Mouse (Mus musculus) cerebellum, adult 9-11 months (tissue): Measurements from ENCODE around the gene Brsk1.

ENCODE experiments used
- DNase-seq: peaks from one replicate; pipeline ENCODE4 v3.0.0; 2022

Gene Brsk1

GRCm38 (mm10) chr7:4670655-4671255 is 19.6 kb upstream of the Brsk1 start:
- no peak for DNase-seq

- DNase-seq = no peak
Measured at GRCm38 (mm10) chr7:4671956-4672355, 18.4 kb upstream of the Brsk1 start.

- no peak for DNase-seq
Measured at GRCm38 (mm10) chr7:4674114-4674731, 16.2 kb upstream of the Brsk1 start.

DNA sequence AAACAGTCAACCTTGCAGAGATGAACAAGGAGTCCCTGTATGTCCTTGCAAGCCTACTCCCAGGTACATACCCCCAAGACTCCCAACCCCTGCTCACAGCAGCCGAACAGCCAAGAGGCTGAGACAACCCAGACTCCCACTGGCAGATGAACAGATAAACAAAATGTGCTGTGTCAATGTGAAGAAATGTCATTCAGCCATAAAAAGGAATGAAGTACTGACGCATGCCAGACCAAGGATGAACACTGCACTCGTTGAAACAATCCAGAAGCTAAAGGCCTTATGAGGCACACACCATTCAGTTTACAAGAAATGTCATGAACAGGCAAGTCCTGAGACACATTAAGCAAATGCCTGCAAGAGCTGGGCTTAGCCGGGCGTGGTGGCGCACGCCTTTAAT is 15.2 kb upstream of the Brsk1 start:
- DNase-seq = no peak

GRCm38 (mm10) chr7:4683307-4683706 is 7.1 kb upstream of the Brsk1 start:
- DNase-seq = no peak

GRCm38 (mm10) chr7:4684203-4684602 is 6.2 kb upstream of the Brsk1 start:
- no peak for DNase-seq

DNA sequence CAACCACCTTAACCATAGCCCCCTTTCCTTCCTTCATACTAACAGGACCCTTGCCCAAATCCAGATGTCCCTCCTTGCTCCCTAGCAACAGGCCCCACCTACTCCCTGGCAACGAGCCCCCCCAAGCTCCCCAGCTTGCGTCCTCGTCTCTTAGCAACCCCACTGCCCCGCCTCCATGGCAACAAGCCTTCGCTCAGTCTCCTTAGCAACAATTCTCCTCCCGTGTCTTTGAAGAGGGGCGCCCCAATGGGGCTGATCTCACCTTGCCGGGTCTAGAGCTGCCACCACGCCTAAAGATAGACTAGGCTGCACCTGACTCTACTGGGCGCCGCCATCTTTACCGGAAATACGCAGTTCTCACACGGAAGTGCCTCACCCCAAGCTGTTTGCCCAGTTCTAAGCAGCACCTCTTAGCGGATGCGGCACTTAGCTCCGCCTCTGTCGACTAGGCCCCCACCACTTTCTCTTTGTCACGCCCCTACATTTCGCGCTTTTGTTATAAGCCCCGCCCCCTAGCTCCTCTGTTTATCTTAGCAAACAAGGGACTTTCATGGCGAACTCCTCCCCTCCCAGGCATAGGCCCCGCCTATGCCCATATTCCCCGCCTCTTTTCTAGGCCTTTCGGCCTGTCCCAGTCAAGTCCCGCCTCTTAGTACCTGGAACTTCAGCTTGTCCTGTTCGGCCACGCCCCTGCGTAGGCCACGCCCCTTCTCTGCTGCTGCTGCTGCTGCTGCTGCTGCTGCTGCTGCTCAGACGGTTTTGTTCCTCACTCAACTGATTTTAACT is 5.6 kb upstream of the Brsk1 start, which contains the start of gene Hspbp1:
Gene Hspbp1 (minus strand): TSS at position 437 of the 786 bp plus-strand sequence.
- peak; percentile 96 for DNase-seq

- DNase-seq = peak; percentile 71
Measured at GRCm38 (mm10) chr7:4690951-4691653, 698 bp downstream of the Brsk1 start.

- no peak for DNase-seq
Measured at GRCm38 (mm10) chr7:4693004-4693403, 2.6 kb downstream of the Brsk1 start.

GRCm38 (mm10) chr7:4702334-4702733 is 11.9 kb downstream of the Brsk1 start:
- DNase-seq = no peak

GRCm38 (mm10) chr7:4703195-4703594 is 12.8 kb downstream of the Brsk1 start:
- no peak for DNase-seq

- peak; percentile 49 for DNase-seq
Measured at GRCm38 (mm10) chr7:4705098-4705497, 14.7 kb downstream of the Brsk1 start.

GRCm38 (mm10) chr7:4712594-4712993 is 22.2 kb downstream of the Brsk1 start:
- no peak for DNase-seq

DNA sequence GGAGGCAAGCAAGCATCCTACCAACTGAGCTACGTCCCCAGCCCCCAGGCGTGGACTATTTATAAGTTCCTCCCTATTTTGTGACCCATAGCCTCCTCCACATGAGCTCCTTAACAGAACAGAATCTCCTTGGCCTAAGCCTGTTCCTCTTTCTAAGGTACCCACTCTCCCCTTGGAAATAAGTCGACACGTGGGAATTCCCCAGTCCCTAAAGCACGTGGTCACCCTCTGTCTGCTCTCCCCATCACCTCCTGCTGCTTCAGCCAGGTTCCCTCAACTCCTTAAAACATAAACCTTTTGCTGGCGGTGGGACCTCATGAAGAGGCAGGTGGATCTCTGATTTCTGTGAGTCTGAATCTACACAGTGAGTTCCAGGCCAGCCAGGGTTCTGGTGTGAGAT is 26.6 kb downstream of the Brsk1 start:
- DNase-seq = no peak

DNA sequence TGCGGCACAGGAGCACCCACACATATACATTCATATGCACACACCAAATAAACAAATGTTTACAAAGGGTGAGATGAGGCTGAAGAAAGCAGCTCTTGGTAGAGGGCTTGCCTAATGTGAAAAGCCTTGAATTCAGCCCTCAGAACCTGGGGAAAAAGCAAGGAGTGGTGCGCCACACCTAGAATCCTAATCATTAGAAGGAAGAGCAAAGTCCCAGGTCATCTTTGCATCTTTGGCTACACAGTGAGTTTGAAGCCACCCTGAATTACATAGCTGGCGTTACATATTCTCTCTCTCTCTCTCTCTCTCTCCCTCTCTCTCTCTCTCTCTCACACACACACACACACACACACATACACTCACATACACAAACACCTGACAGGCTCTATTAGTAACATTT is 28.9 kb downstream of the Brsk1 start:
- no peak for DNase-seq

DNA sequence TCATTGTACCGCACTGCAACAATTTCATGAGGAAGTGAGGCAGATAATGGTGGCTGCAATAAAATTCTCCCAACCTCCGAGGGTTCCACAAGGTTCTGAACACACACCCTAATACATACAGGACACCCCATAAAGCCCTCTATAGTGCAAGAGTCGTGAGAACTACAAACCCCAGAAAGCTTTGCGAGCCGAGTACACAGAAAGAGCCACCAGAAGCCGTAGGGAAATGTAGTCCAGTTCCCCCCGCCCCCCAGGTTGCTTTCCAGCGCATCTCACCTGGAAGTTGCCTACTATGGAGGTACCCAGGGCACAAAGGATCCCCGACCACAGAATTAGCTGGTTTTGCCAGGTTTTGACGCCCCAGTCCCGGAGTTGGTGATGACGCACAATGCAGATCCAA is 33.1 kb downstream of the Brsk1 start:
- DNase-seq = no peak

GRCm38 (mm10) chr7:4724359-4724758 is 34.0 kb downstream of the Brsk1 start:
- DNase-seq = no peak

DNA sequence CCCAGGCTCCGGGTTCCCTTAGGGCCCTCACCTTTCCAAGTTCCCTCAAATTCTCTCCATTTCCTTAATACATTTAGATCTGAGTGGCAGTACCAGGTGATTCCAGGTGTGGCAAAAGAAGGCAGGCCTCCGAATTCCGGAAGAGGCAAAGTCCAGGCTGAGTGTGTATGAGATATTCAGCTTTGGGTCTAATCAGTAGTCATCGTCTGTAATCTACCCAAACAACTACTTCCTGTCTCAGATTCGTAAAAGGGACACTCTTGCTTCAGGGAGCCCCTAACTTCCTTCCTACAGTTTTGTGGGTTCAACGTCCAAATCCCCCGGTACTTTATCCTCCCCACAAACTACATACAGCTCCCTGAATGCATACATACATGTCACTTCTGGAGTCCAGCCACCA is 34.8 kb downstream of the Brsk1 start, which contains the start of gene Tmem150b:
Gene Tmem150b (minus strand): TSS at position 81 of the 400 bp plus-strand sequence.
- DNase-seq = no peak

- no peak for DNase-seq
Measured at GRCm38 (mm10) chr7:4731090-4731489, 40.7 kb downstream of the Brsk1 start.

DNA sequence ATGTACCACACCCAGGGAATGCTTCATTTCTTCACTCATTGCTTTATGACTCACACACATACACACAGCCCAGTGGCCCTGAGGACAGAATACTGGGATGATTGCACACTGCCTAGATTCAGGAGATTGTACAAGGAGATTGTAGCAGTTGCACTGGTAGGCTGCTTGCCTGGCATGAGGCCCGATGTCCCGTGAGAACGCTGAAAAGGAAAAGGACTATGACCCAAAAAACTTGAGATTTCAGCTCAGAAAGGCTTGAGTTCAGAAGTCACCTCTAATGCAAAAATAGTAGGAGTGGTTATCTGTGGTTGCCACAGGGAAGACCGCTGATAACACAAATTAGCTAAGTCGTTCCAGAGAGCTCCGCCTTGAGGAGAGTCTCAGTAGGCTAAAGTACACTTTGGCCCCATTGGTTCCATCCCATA is 42.6 kb downstream of the Brsk1 start:
- DNase-seq = no peak

GRCm38 (mm10) chr7:4739041-4739543 is 48.7 kb downstream of the Brsk1 start:
- DNase-seq = no peak

DNA sequence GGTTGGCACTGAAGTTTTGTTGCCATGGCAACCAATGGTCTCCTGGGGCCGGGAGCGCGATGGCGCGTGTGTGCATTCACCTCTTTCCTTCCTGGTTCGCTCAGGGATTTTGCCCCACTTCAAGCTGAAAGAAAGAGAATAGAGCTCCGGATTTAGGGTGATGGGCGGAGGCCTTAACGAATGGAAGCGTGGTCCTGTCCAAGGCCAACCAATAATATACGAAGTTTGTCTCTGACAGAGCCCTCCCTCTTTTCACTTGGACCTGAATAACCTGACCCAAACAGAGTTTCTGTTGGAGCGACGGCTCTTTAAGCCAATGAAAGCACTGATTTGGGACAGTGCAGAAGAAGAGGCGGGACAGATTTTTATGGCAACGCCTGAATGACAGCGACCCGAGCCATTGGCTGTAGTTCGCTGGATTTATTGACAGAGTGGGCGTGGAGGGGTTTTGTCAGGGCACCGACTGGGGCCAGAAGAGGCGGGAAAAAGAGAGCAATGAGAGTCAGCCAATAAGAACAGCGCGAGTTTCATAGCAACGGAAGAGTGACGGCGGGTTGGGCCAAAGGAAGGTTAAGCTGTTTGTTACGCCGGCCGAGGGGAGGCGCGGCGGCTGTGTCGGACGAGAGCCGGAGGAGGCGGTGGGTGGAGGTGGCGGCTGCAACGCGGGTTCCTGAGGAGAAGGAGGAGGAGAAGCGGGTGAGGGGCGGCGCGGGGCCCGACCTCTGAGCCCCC is 49.3 kb downstream of the Brsk1 start, which contains the start of gene Kmt5c:
Gene Kmt5c (plus strand): TSS at position 572 of the 732 bp plus-strand sequence.
- DNase-seq = peak; percentile 100
